Mouse (Mus musculus) midbrain, postnatal 0 days (tissue): ENCODE data around the gene Cd79a. TPM values are rescaled to one million over a fixed set of nuclear protein-coding genes. Genes with fewer than 3 reads are reported as not detected.

Experiments
- ATAC-seq: fragments of 200-750 bp; cut with Nextera tagmentation; 2 replicates; pipeline ENCODE4 v1.8.0; 2017; ENCODE audit warnings: moderate number of reproducible peaks, mild to moderate bottlenecking, moderate TSS enrichment, moderate library complexity; ENCODE audit not compliant: low FRiP score
- DNase-seq: peaks from one replicate; pipeline ENCODE4 v3.0.0-alpha.2; 2015; ENCODE audit warnings: low spot score
- H3K27ac ChIP-seq: fragments of 300-500 bp; sonication (generic); 2 replicates; pipeline ENCODE4 v1.5.1; 2014; ENCODE audit warnings: low read depth, mild to moderate bottlenecking, low read length, mixed read lengths
- H3K27me3 ChIP-seq: fragments of 300-500 bp; sonication (generic); 2 replicates; pipeline ENCODE4 v1.6.1; 2014; ENCODE audit warnings: low read length, control low read depth, mixed read lengths; ENCODE audit not compliant: insufficient read depth
- H3K36me3 ChIP-seq: fragments of 300-500 bp; sonication (generic); 2 replicates; pipeline ENCODE4 v1.6.1; 2014; ENCODE audit warnings: low read length, control low read depth, mixed read lengths; ENCODE audit not compliant: insufficient read depth
- H3K4me1 ChIP-seq: fragments of 300-500 bp; sonication (generic); 2 replicates; pipeline ENCODE4 v1.6.1; 2014; ENCODE audit warnings: mild to moderate bottlenecking, control low read depth, antibody characterized with exemption, low read length, mixed read lengths; ENCODE audit not compliant: insufficient read depth
- H3K4me2 ChIP-seq: fragments of 300-500 bp; sonication (generic); 2 replicates; pipeline ENCODE4 v1.6.1; 2014; ENCODE audit warnings: low read depth, mild to moderate bottlenecking, low read length, mixed read lengths; ENCODE audit not compliant: poor library complexity, severe bottlenecking
- H3K4me3 ChIP-seq: fragments of 300-500 bp; sonication (generic); 2 replicates; pipeline ENCODE4 v1.5.1; 2014; ENCODE audit warnings: low read depth, mild to moderate bottlenecking, low read length, moderate library complexity
- H3K9ac ChIP-seq: fragments of 300-500 bp; sonication (generic); replicated peaks from 2 replicates; pipeline ENCODE4 v1.6.1; 2014; ENCODE audit warnings: mild to moderate bottlenecking, low read length, moderate library complexity, mixed read lengths; ENCODE audit not compliant: poor library complexity, severe bottlenecking
- H3K9me3 ChIP-seq: fragments of 300-500 bp; sonication (generic); 2 replicates; pipeline ENCODE4 v1.6.1; 2016; ENCODE audit warnings: low read length, control low read depth
- CTCF ChIP-seq: IDR thresholded peaks from 2 replicates; pipeline ENCODE4 v1.5.1; 2016; ENCODE audit warnings: antibody characterized with exemption, mild to moderate bottlenecking
- WGBS: fragments of 180-500 bp; shearing (Covaris S2); extraction: QIAGEN DNeasy Blood & Tissue Kit; methylation state at CpG from one replicate; pipeline ENCODE4 v1.1.7; 2014; 5-methylcytosine and 5-hydroxymethylcytosine counted together
- polyA plus RNA-seq: library from polyadenylated mRNA; unstranded; fragments of >200 nt; fragmentation: Nextera tagmentation; extraction: Ambion mirVana; gene quantifications from 2 replicates; pipeline ENCODE4 v1.2.1, GENCODE M21; 2015
- total RNA-seq: library from RNA; depleted of rRNA; stranded (reverse); fragments of >200 nt; gene quantifications from 2 replicates; pipeline ENCODE4 v1.2.3, GENCODE M21; 2014

The Cd79a gene
- total and polyA plus RNA-seq, 2 experiments from 2014 or later: 0.27 to 0.85 TPM

DNA sequence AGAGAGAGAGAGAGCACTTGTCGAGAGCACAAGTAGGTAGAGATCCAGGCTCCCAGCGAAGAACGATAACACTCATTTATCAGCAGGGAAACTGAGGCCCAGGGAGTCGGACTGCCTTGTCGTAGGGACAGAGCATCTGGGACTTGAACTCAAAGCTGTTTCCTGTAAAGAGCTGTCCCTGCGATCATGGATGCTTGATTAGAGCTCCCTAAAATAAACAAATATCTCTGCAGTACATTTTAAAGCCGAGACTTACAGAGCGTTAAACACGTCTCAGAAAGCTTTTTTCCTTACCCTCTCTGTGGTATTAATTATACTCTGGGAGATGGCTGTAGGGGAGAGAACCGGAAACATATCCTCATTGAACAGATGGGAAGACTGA, 6.3 kb downstream of the Cd79a start:
- DNase-seq (no peak), ATAC-seq (no peak)
- peak overlapping the region; percentile 83 for H3K4me2 ChIP-seq
- H3K4me3 ChIP-seq: peak overlapping the region; percentile 55
- H3K4me1 ChIP-seq: no peaks in the 10 kb centered on the region; the same call in 1 of the 2 replicates
- H3K36me3 ChIP-seq: peaks cover 10% of the 10 kb centered on the region; the same call in 1 of the 2 replicates
- H3K27ac ChIP-seq: no peak overlapping the region
- no peaks in the 10 kb centered on the region for H3K9me3 ChIP-seq
- H3K27me3 ChIP-seq: no peaks in the 10 kb centered on the region
- WGBS: 49% methylated on average over 10 of the region's 10 CpGs
- peak overlapping the region; percentile 73; the same call in 1 of the 2 replicates for H3K9ac ChIP-seq
- no peak for TF ChIP-seq CTCF

DNA sequence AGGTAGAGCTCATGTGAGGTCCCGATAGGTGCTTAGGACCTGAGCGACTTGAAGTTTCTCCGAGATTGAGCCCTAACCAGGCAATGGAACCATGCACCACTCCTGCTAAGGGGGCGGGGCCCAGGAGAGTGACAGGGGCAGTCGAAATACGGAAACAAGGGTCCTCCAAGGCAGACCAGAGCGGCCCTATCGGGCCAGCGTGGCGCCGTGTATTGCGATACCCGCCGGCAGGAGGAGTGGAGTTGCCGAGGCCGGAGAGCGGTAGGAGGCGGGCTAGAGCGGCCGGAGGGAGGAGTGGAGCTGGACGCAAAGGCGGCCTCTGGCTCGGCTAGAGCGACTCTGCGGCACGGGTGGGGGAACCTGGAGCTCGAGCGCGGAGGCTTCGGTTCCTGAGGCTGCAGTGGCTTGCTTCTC, 6.9 kb downstream of the Cd79a start:
- Histone ChIP-seq H3K36me3 (peaks cover 17% of the 10 kb centered on the region; the same call in 1 of the 2 replicates), H3K4me1 (no peaks in the 10 kb centered on the region; the same call in 1 of the 2 replicates), H3K27me3 (no peaks in the 10 kb centered on the region), H3K4me3 (peak overlapping the region; percentile 55), H3K9me3 (no peaks in the 10 kb centered on the region), H3K9ac (peak overlapping the region; percentile 68), H3K4me2 (peak overlapping the region; percentile 83), H3K27ac (peak overlapping the region; percentile 82)
- peak; percentile 84 for TF ChIP-seq CTCF
- DNase-seq (peak; percentile 99), ATAC-seq (peak; percentile 94)
- under 1% methylated on average over 30 of the region's 30 CpGs for WGBS

DNA sequence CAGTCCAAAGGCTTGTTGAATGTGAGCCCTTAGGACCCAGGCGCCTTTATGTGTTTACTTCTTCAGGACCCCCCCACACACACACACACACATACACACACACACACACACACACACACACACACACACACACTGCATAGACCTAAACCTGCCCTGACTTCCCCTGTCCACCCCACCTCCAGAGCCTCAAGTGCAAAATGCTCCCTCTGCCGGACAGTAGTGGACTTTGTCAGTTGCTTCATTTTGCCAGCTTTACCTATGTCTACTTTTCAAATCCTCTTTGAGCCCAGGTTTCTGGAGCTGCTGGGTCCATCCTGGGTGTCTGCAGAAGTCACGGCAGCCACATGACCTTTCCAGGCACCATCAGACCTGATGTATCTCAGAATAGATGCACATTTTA, 7.8 kb downstream of the Cd79a start:
- Histone ChIP-seq H3K27ac (0 out of 2 replicates have a peak overlapping the region, but pooled peaks have one; percentile 82), H3K36me3 (peaks cover 18% of the 10 kb centered on the region; the same call in 1 of the 2 replicates), H3K4me1 (no peaks in the 10 kb centered on the region; the same call in 1 of the 2 replicates), H3K4me3 (peak overlapping the region; percentile 55), H3K9me3 (no peaks in the 10 kb centered on the region), H3K27me3 (no peaks in the 10 kb centered on the region), H3K9ac (peak overlapping the region; percentile 68), H3K4me2 (peak overlapping the region; percentile 83)
- WGBS: 10% methylated on average over 3 of the region's 3 CpGs
- ATAC-seq (peak; percentile 33), DNase-seq (peak; percentile 82)
- peak; percentile 88 for TF ChIP-seq CTCF

DNA sequence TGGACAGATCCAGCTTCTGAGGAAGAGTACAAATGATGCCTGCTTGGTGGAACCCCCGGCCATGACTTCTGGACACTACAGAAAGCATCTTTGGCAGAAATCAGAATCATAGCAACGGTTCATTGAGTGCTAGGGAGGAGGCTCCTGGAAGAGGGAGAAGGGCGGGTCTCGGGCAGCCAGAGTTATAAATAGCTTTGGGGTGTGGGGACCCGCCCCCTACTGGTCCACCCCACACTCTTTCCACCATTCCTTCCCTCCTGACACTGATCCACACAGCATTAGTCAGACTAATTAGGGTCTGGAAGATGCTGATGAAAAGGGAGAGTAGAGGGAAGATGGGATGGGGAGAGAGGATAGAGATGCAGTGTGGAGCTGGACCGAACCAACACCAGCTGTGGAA, 9.4 kb downstream of the Cd79a start:
- no peak overlapping the region for H3K27ac ChIP-seq
- H3K4me1 ChIP-seq: no peaks in the 10 kb centered on the region; the same call in 1 of the 2 replicates
- WGBS: 41% methylated on average over 6 of the region's 6 CpGs
- H3K9ac ChIP-seq: 0 out of 2 replicates have a peak overlapping the region, but pooled peaks have one; percentile 29
- no peaks in the 10 kb centered on the region for H3K9me3 ChIP-seq
- DNase-seq: no peak
- peaks cover 24% of the 10 kb centered on the region for H3K36me3 ChIP-seq
- H3K4me3 ChIP-seq: no peak overlapping the region
- no peak for ATAC-seq
- no peak for TF ChIP-seq CTCF
- H3K4me2 ChIP-seq: no peak overlapping the region
- no peaks in the 10 kb centered on the region for H3K27me3 ChIP-seq

DNA sequence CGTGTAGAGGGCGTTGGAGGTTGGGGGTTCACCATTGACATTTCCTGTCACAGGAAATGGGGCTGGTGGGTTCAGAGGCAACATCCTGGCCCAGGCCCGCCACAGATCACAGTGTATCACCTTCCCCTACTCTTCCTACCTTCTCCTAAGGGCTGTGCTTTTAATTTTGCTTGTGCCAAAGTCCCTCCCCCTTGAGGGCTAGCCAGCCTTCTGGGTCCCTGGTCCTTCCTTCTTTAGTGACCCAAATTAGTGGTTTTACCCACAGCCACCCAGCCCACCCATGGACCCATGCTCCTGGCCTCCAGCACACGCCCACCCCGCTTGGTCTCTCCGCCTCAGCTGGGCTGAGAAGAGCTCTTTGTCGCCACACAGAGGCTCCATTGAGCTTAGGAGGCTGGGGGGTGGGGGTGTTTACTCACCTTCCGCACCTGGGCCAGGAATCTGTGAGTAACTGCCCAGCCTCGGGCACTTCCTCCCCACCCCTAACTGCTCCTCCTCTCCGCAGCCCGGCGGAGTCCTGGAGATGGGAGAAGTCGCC, 10.1 kb downstream of the Cd79a start:
- WGBS: 39% methylated on average over 13 of the region's 13 CpGs
- peak overlapping the region; percentile 29; the same call in 1 of the 2 replicates for H3K9ac ChIP-seq
- ATAC-seq: no peak

DNA sequence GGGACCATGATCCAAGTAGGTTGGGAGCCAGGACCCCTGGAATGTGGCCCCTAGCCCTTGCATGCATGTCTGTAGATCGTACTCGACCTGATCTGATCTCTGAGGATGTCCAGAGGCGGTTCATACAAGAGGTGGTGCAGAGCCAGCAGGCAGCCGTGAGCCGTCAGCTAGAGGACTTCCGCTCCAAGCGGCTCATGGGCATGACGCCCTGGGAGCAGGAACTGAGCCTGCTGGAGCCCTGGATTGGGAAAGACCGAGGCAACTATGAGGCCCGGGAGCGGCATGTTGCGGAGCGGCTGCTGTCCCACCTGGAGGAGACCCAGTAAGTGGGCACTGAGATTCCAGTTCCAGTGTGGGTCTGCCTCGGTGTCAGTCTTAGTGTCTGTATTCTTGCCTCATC, 15.3 kb downstream of the Cd79a start:
- ATAC-seq (no peak), DNase-seq (no peak)
- 93% methylated on average over 14 of the region's 14 CpGs for WGBS
- Histone ChIP-seq H3K36me3 (peaks cover 43% of the 10 kb centered on the region), H3K9ac (no peak overlapping the region), H3K9me3 (no peaks in the 10 kb centered on the region), H3K4me2 (no peak overlapping the region), H3K4me1 (no peaks in the 10 kb centered on the region), H3K27ac (no peak overlapping the region), H3K27me3 (no peaks in the 10 kb centered on the region), H3K4me3 (no peak overlapping the region)
- no peak for TF ChIP-seq CTCF

More for the DNA sequence above, 10.1 kb downstream of the Cd79a start:
- no peak for DNase-seq
- TF ChIP-seq CTCF: peak; percentile 20
- Histone ChIP-seq H3K4me1 (no peaks in the 10 kb centered on the region; the same call in 1 of the 2 replicates), H3K4me3 (no peak overlapping the region), H3K36me3 (peaks cover 24% of the 10 kb centered on the region), H3K27me3 (no peaks in the 10 kb centered on the region), H3K27ac (no peak overlapping the region), H3K9me3 (no peaks in the 10 kb centered on the region), H3K4me2 (no peak overlapping the region)
